Mouse (Mus musculus) adrenal gland, adult 2 months (tissue): ENCODE data around the gene Zswim8. TPM values are rescaled to one million over a fixed set of nuclear protein-coding genes. Genes with fewer than 3 reads are reported as not detected.

Experiments used
- DNase-seq: peaks from one replicate; pipeline ENCODE4 v3.0.0; 2021
- microRNA-seq, 2 experiments: library from miRNA; unstranded; fragments of <30 nt; microRNA quantifications; one replicate each; pipeline ENCODE4 v1.2.0; 2021
- polyA plus RNA-seq: library from polyadenylated mRNA; depleted of rRNA; stranded (reverse); fragments of >200 nt; gene quantifications from 2 replicates; pipeline ENCODE4 v1.2.3, GENCODE M21; 2012; rRNA removed
- total RNA-seq, 2 experiments: library from RNA; stranded (reverse); gene quantifications; 2 replicates each; pipeline ENCODE4 v1.2.3; 2021

Zswim8 gene
- total and polyA plus RNA-seq, 3 experiments, result 95.8 to 287 (median 128) TPM

GRCm38 (mm10) chr14:20771941-20772340 lies 64.6 kb downstream of the Zswim8 start:
- DNase-seq, result no peak

- no peak for DNase-seq
Measured at GRCm38 (mm10) chr14:20772808-20773207, 65.5 kb downstream of the Zswim8 start.

Small RNA genes lying within 50 kb of the gene (microRNA-seq; reads per million reads assigned to microRNA genes)
- 0.41 to 0.88 reads per million in 2 experiments for gene Mir6946

Other genes starting within 250 kb of the Zswim8 start
- 100 to 1,000 TPM; 109 to 121 TPM for gene Anxa7, start 227.4 kb upstream of the Zswim8 start, total RNA-seq
- 133 and 139 TPM in 2 replicates for gene Anxa7, start 227.4 kb upstream of the Zswim8 start, polyA plus RNA-seq
- under 1 TPM; 0.21 to 0.61 TPM for gene Mss51, start 210.7 kb upstream of the Zswim8 start, total RNA-seq
- 0.07 and 0.10 TPM in 2 replicates for gene Mss51, start 210.7 kb upstream of the Zswim8 start, polyA plus RNA-seq
- 10 to 100 TPM; 55.2 to 71.6 TPM for gene Ppp3cb, start 161.0 kb upstream of the Zswim8 start, total RNA-seq
- 2.1 and 2.8 TPM in 2 replicates for gene Ppp3cb, start 161.0 kb upstream of the Zswim8 start, polyA plus RNA-seq
- 10 to 100 TPM; 11.3 to 12.1 TPM for gene Usp54, start 66.5 kb upstream of the Zswim8 start, total RNA-seq
- gene Usp54, start 66.5 kb upstream of the Zswim8 start, polyA plus RNA-seq, result 4.7 and 5.6 TPM in 2 replicates
- not detected for gene Myoz1, start 51.0 kb upstream of the Zswim8 start, total RNA-seq
- not detected in 2 replicates for gene Myoz1, start 51.0 kb upstream of the Zswim8 start, polyA plus RNA-seq
- gene Synpo2l, start 39.2 kb upstream of the Zswim8 start, total RNA-seq, result under 1 TPM; 0.17 to 0.35 TPM
- gene Synpo2l, start 39.2 kb upstream of the Zswim8 start, polyA plus RNA-seq, result 0.13 and 0.35 TPM in 2 replicates
- gene Sec24c, start 33.2 kb upstream of the Zswim8 start, total RNA-seq, result 100 to 1,000 TPM; 109 to 142 TPM
- 283 and 329 TPM in 2 replicates for gene Sec24c, start 33.2 kb upstream of the Zswim8 start, polyA plus RNA-seq
- 10 to 100 TPM; 15.5 to 18.0 TPM for gene Fut11, start 12.6 kb upstream of the Zswim8 start, total RNA-seq
- 47.8 and 51.2 TPM in 2 replicates for gene Fut11, start 12.6 kb upstream of the Zswim8 start, polyA plus RNA-seq
- 10 to 100 TPM; 66.6 to 93.6 TPM for gene Chchd1, start 4.5 kb upstream of the Zswim8 start, total RNA-seq
- gene Chchd1, start 4.5 kb upstream of the Zswim8 start, polyA plus RNA-seq, result 5.9 and 8.5 TPM in 2 replicates
- gene Ndst2, start 27.0 kb downstream of the Zswim8 start, total RNA-seq, result 10 to 100 TPM; 24.6 to 25.0 TPM
- 34.9 and 35.9 TPM in 2 replicates for gene Ndst2, start 27.0 kb downstream of the Zswim8 start, polyA plus RNA-seq
- gene Camk2g, start 86.5 kb downstream of the Zswim8 start, total RNA-seq, result 10 to 100 TPM; 51.4 to 67.7 TPM
- gene Camk2g, start 86.5 kb downstream of the Zswim8 start, polyA plus RNA-seq, result 41.7 and 42.8 TPM in 2 replicates
- 10 to 100 TPM; 31.2 to 64.4 TPM for gene Plau, start 129.1 kb downstream of the Zswim8 start, total RNA-seq
- 1.8 and 1.9 TPM in 2 replicates for gene Plau, start 129.1 kb downstream of the Zswim8 start, polyA plus RNA-seq
- 100 to 1,000 TPM in 1 of 2 experiments, 10 to 100 TPM in 1; 69.9 to 122 TPM for gene Vcl, start 221.8 kb downstream of the Zswim8 start, total RNA-seq
- 31.1 and 36.4 TPM in 2 replicates for gene Vcl, start 221.8 kb downstream of the Zswim8 start, polyA plus RNA-seq